Mouse (Mus musculus): ENCODE measurements around the gene Ctsh.

Gene Ctsh

GRCm38 (mm10) chr9:90106915-90107314 is 53.0 kb downstream of the Ctsh start:
- in situ Hi-C loops (cut with MboI, MseI) = loop anchor here (10.0 to 25.0 kb wide), 2 partner anchors 1395 to 1642 kb away; partner anchors contain the start of gene Mthfsl

- in situ Hi-C loops (cut with MboI, MseI) = loop anchor here (10.0 to 25.0 kb wide), 2 partner anchors 1396 to 1643 kb away; partner anchors contain the start of gene Mthfsl
Observed at GRCm38 (mm10) chr9:90108272-90108671, 54.3 kb downstream of the Ctsh start.

- in situ Hi-C loops (cut with MboI, MseI) = loop anchor here (10.0 to 25.0 kb wide), 2 partner anchors 1397 to 1645 kb away; partner anchors contain the start of gene Mthfsl
Observed at GRCm38 (mm10) chr9:90109386-90109785, 55.4 kb downstream of the Ctsh start.

GRCm38 (mm10) chr9:90113151-90113550 is 59.2 kb downstream of the Ctsh start:
- in situ Hi-C loops (cut with MboI, MseI) = loop anchor here (25.0 kb wide), 1 partner anchor 1401 kb away; the partner anchor contains the start of gene Mthfsl

- in situ Hi-C loops (cut with MboI, MseI) = loop anchor here (25.0 kb wide), 1 partner anchor 1402 kb away; the partner anchor contains the start of gene Mthfsl
Observed at GRCm38 (mm10) chr9:90113651-90114566, 60.0 kb downstream of the Ctsh start.

GRCm38 (mm10) chr9:90114567-90115307 is 60.8 kb downstream of the Ctsh start, which contains the start of gene Morf4l1:
Gene Morf4l1, minus strand, starts transcription at chr9:90114774.
- in situ Hi-C loops (cut with MboI, MseI) = loop anchor here (25.0 kb wide), 1 partner anchor 1402 kb away; the partner anchor contains the start of gene Mthfsl

GRCm38 (mm10) chr9:90115308-90115700 is 61.4 kb downstream of the Ctsh start:
- in situ Hi-C loops (cut with MboI, MseI) = loop anchor here (25.0 kb wide), 1 partner anchor 1403 kb away; the partner anchor contains the start of gene Mthfsl

- in situ Hi-C loops (cut with MboI, MseI) = loop anchor here (25.0 kb wide), 1 partner anchor 1405 kb away; the partner anchor contains the start of gene Mthfsl
Observed at GRCm38 (mm10) chr9:90117234-90117633, 63.3 kb downstream of the Ctsh start.

GRCm38 (mm10) chr9:90122246-90122740 is 68.3 kb downstream of the Ctsh start:
- in situ Hi-C loops (cut with MboI, MseI) = loop anchor here (10.0 to 25.0 kb wide), 2 partner anchors 123 to 1410 kb away; partner anchors contain the start of gene Mthfsl

GRCm38 (mm10) chr9:90124156-90124872 is 70.4 kb downstream of the Ctsh start:
- in situ Hi-C loops (cut with MboI, MseI) = loop anchor here (10.0 to 25.0 kb wide), 2 partner anchors 120 to 1412 kb away; partner anchors contain the start of gene Mthfsl

- in situ Hi-C loops (cut with MboI, MseI) = loop anchor here (10.0 to 25.0 kb wide), 2 partner anchors 120 to 1413 kb away; partner anchors contain the start of gene Mthfsl
Observed at GRCm38 (mm10) chr9:90124873-90125245, 70.9 kb downstream of the Ctsh start.

All from T-helper 2 cell (primary cell).